28 mouse cellular contexts compared by ENCODE assay signal in the genomic region with DNA sequence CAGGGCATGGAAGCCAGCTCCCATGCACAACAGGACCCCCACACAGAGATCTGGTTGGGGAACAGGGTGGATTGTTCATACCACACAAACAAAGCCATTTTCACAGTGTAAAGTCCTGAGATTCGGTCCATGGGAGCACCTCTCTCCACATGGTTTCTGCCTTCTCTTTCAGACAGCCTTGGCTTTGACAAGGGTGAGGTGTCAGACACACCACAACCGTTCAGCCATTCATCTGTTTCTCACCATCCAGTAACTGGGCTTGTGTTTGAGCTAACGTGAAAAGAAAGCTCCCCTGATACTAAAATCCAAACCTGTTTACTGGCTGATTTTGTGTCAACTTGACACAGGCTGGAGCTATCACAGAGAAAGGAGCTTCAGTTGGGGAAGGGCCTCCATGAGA. TPM values are rescaled to one million over a fixed set of nuclear protein-coding genes. Genes with fewer than 3 reads are reported as not detected.
"Had no signal": no experiment of that assay in that cellular context is flagged by ENCODE, and none has a peak within 500 bp of the region (broad histone marks: within the 10 kb centered on the region; RNA-seq: fewer than 3 reads in every experiment).

No protein-coding gene starts in this region.

- DNase-seq: gastrocnemius, postnatal 14 days; gastrocnemius, postnatal 36 days; heart, adult 11 months; heart, adult 2 months; heart, postnatal 14 days; heart, postnatal 36 days; kidney, adult 11 months; kidney, adult 2 months; kidney, adult 9 months; kidney, postnatal 10 days; kidney, postnatal 36 days; layer of hippocampus, adult 9-11 months; layer of hippocampus, postnatal 36 days; left cerebral cortex, postnatal 4 days had no signal

- ATAC-seq: hindbrain, postnatal 0 days; intestine, embryonic 16.5 days; liver, embryonic 12.5 days had no signal

- H3K36me3 ChIP-seq: heart, embryonic 13.5 days; heart, embryonic 15.5 days; hindbrain, embryonic 13.5 days; hindbrain, embryonic 15.5 days; limb, embryonic 13.5 days; limb, embryonic 15.5 days; liver, embryonic 12.5 days had no signal

- H3K27ac ChIP-seq: heart, adult 2 months; heart, embryonic 13.5 days; heart, embryonic 15.5 days; hindbrain, embryonic 13.5 days; hindbrain, embryonic 15.5 days; hindbrain, postnatal 0 days; limb, embryonic 13.5 days; limb, embryonic 15.5 days; liver, embryonic 12.5 days; liver, embryonic 14.5 days had no signal

- H3K4me1 ChIP-seq: liver, embryonic 12.5 days had no signal

- H3K27me3 ChIP-seq: hindbrain, embryonic 13.5 days; hindbrain, embryonic 15.5 days; limb, embryonic 13.5 days; liver, embryonic 12.5 days had no signal

- H3K9ac ChIP-seq: heart, embryonic 13.5 days; heart, embryonic 15.5 days; hindbrain, embryonic 13.5 days; hindbrain, embryonic 15.5 days; limb, embryonic 13.5 days; limb, embryonic 15.5 days; liver, embryonic 12.5 days; liver, embryonic 14.5 days had no signal

- H3K4me2 ChIP-seq: heart, embryonic 11.5 days; heart, embryonic 13.5 days; heart, embryonic 15.5 days; hindbrain, embryonic 13.5 days; hindbrain, embryonic 15.5 days; limb, embryonic 13.5 days; limb, embryonic 15.5 days; liver, embryonic 12.5 days had no signal

- H3K9me3 ChIP-seq: heart, embryonic 13.5 days; heart, embryonic 15.5 days; hindbrain, embryonic 13.5 days; hindbrain, embryonic 15.5 days; limb, embryonic 13.5 days; limb, embryonic 15.5 days; liver, embryonic 12.5 days had no signal

- H3K4me3 ChIP-seq: heart, adult 2 months; heart, embryonic 13.5 days; heart, embryonic 15.5 days; hindbrain, embryonic 13.5 days; hindbrain, embryonic 15.5 days; limb, embryonic 13.5 days; limb, embryonic 15.5 days; liver, embryonic 12.5 days had no signal

RNA-seq across cellular contexts. Expression of gene Pcp4, which starts 6.8 kb away (rescaled TPM):
- polyA plus RNA-seq: heart, postnatal 0 days; liver, adult 2 months had no signal

RNA-seq across cellular contexts. Expression of gene Itgb2l, which starts 30.8 kb away (rescaled TPM):
- polyA plus RNA-seq: heart, adult 2 months; heart, embryonic 13.5 days; heart, embryonic 15.5 days; heart, postnatal 0 days; hindbrain, embryonic 11.5 days; hindbrain, embryonic 13.5 days; hindbrain, postnatal 0 days; kidney, adult 2 months; limb, embryonic 13.5 days; liver, adult 2 months had no signal
